Mouse (Mus musculus) liver, adult 2 months (tissue): ENCODE data around the gene Crip1.

Source experiments
- CTCF ChIP-seq: fragments of 200-500 bp; IDR thresholded peaks from 2 replicates; pipeline ENCODE4 v1.5.1; 2011; ENCODE audit warnings: low read depth, low read length, control low read depth
- POLR2A ChIP-seq: fragments of 200-500 bp; IDR thresholded peaks from 2 replicates; pipeline ENCODE4 v1.6.1; 2011; ENCODE audit warnings: low read length, control low read depth; ENCODE audit not compliant: insufficient read depth; ENCODE audit errors: extremely low read depth

- TF ChIP-seq CTCF (no peak), POLR2A (no peak)
Observed at GRCm38 (mm10) chr12:113101251-113101960, 44.7 kb upstream of the Crip1 start.
